Mouse (Mus musculus): ENCODE measurements at regions not wholly inside any gene's neighbourhood (a gene's known extent, or its start where the extent isn't known, plus 50 kb on each side); places are given as distances from the start of the nearest gene placed in this dataset.
A peak's percentile ranks its signal among the peaks of the same experiment; 100 is the strongest.

- DNase-seq (ENCODE audit: low read depth, low spot score): peak; percentile 36
Measured at GRCm38 (mm10) chr5:64738096-64738780, 65.0 kb upstream of the Klf3 start.

- DNase-seq (ENCODE audit: low read depth, low spot score): peak; percentile 19
Measured at GRCm38 (mm10) chr5:64738781-64739310, 64.3 kb upstream of the Klf3 start.

- peak; percentile 92 for DNase-seq (ENCODE audit: low read depth, low spot score)
Measured at GRCm38 (mm10) chr5:64739311-64740261, 63.6 kb upstream of the Klf3 start.

DNA sequence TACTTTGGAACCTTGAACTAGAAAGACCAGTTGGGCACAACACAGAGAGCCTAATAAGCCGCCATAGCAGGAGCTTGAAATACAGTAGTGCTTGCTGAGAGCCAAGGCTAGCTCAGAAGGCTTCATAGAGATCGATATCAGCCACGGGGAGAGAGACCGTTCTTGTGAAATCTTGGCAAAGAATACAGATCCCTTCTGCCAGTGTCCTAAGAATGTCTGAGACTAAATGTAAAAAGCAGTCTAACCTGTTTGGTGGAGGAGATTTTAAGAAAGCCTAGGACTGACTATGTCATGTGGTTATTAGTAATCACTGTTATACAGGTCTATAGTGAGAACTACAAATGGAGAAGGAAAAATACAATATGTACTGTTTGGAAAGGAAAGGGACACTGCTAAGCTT lies 59.1 kb upstream of the Klf3 start:
- DNase-seq (ENCODE audit: low read depth, low spot score): no peak

DNA sequence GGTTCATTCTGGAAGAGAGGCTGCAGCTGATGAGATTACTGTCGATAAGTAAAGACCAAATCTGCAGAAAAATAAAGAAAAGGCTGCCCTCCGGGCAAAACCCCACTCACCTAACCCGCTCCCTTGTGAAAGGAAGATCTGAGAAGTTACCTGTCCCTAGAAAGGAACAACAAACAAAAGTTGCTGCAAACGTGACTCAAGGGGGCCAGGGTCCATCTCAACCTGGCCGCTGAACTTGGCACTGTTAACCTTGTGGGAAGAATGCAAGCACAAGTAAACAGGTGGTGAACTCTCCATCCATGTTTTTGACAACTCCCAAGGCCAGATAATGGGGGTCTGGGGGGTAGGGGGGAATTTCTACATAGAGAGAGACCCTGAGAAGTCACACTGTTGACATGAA lies 58.7 kb upstream of the Klf3 start:
- no peak for DNase-seq (ENCODE audit: low read depth, low spot score)

DNA sequence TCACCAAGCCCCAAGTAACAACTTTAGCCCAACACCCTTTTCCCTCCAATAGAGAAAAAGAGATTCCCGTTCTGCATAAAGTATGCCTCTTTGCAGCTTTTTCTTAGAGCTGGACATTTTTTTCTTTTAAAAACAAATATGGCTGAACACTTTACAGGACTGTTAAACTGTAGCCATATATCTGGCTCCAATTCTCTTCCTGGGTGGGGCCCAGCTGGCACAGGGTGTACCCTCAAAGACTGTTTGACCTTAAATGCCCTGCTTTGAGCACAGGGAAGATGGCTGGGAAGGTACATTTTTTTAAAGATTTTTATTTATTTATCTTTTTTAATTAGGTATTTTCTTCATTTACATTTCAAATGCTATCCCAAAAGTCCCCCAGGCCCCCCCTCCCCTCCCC lies 55.7 kb upstream of the Klf3 start:
- DNase-seq (ENCODE audit: low read depth, low spot score): no peak

DNA sequence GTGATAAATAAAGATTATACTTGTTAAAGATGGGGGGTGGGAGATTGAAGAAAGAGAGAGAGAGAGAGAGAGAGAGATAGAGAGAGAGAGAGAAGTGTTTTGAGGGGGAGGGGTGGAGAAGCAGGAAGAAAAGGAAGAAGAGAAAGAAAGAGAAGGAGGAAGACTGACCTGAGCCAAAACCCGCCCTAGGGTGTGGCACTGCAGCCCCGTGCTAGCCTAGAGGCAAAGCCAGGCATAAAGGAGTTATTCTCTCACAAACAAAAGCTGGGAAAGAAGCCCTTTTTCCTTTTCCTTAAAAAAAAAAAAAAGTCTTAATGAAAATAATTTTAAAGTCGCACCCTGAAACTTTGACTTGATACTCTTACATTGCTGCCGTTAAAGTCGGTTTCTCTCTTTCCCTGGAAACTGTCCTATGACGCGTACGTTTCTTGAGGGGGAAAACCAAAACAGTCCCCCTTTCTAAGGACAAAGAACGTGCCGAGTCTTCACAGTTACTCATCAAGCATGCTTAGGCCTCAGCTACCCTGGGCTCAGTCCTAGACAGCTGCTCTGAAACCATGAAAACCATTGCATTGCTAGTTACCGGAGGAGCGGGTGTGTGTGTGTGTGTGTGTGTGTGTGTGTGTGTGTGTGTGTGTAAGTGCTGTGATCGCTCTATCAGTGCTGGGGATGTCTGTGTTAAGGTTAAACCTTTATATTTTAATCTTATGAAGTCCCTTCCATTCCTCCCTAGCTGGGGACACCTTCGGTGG lies 53.6 kb upstream of the Klf3 start:
- DNase-seq (ENCODE audit: low read depth, low spot score): peak; percentile 14

GRCm38 (mm10) chr5:64750406-64750805 lies 52.8 kb upstream of the Klf3 start:
- no peak for DNase-seq (ENCODE audit: low read depth, low spot score)

GRCm38 (mm10) chr5:64750976-64751656 lies 52.1 kb upstream of the Klf3 start:
- DNase-seq (ENCODE audit: low read depth, low spot score): no peak

GRCm38 (mm10) chr5:64753142-64753750 lies 49.9 kb upstream of the Klf3 start:
- DNase-seq (ENCODE audit: low read depth, low spot score): no peak

Measured in ES-CJ7 (cell line).